Mouse (Mus musculus) myocyte (in vitro differentiated cells): ENCODE data around the gene Lpo.
"Not testable (repeated sequence)": the region's sequence is repeated elsewhere in the genome, so short reads cannot be mapped to it uniquely, and the experiment has no call there.

Source experiments
- CEBPB ChIP-seq: IDR thresholded peaks from 2 replicates; pipeline ENCODE4 v1.6.1; 2011; ENCODE audit warnings: mild to moderate bottlenecking, moderate library complexity; ENCODE audit not compliant: poor library complexity, insufficient read depth, severe bottlenecking
- E2F4 ChIP-seq: IDR thresholded peaks from one replicate; pipeline ENCODE4 v1.6.1; 2011; ENCODE audit warnings: mild to moderate bottlenecking, control low read depth, moderate library complexity; ENCODE audit not compliant: insufficient read depth
- MAX ChIP-seq: IDR thresholded peaks from one replicate; pipeline ENCODE4 v1.6.1; 2011; ENCODE audit warnings: low read depth, mild to moderate bottlenecking, control low read depth
- MYOD1 ChIP-seq, 3 experiments: IDR thresholded peaks; one replicate each; pipeline ENCODE4 v1.6.1; 2011; ENCODE audit warnings: control low read depth in 2 of 3, low read depth in 2 of 3, mild to moderate bottlenecking in 2 of 3, moderate library complexity in 1 of 3; ENCODE audit not compliant: insufficient read length in 2 of 3, control insufficient read depth in 1 of 3
- MYOG ChIP-seq, 3 experiments: IDR thresholded peaks; one replicate each; pipeline ENCODE4 v1.6.1; 2011; ENCODE audit warnings: control low read depth in 2 of 3, low read depth in 2 of 3, mild to moderate bottlenecking in 2 of 3; ENCODE audit not compliant: insufficient read length in 2 of 3, control insufficient read depth in 1 of 3, insufficient read depth in 1 of 3
- POLR2A ChIP-seq: IDR thresholded peaks from one replicate; pipeline ENCODE4 v1.6.1; 2011; ENCODE audit warnings: low read depth, mild to moderate bottlenecking, control low read depth, moderate library complexity; ENCODE audit not compliant: insufficient read length
- POLR2AphosphoS2 ChIP-seq: IDR thresholded peaks from one replicate; pipeline ENCODE4 v1.6.1; 2011; ENCODE audit warnings: low read depth, control low read depth; ENCODE audit not compliant: insufficient read length
- REST ChIP-seq: IDR thresholded peaks from one replicate; pipeline ENCODE4 v1.6.1; 2011; ENCODE audit warnings: mild to moderate bottlenecking, control low read depth, moderate library complexity; ENCODE audit not compliant: insufficient read depth, insufficient read length
- SRF ChIP-seq: IDR thresholded peaks from one replicate; pipeline ENCODE4 v1.6.1; 2011; ENCODE audit warnings: low read depth; ENCODE audit not compliant: control insufficient read depth, insufficient read length
- TCF12 ChIP-seq: IDR thresholded peaks from one replicate; pipeline ENCODE4 v1.6.1; 2011; ENCODE audit warnings: mild to moderate bottlenecking, control low read depth; ENCODE audit not compliant: poor library complexity, insufficient read depth, severe bottlenecking
- TCF3 ChIP-seq: IDR thresholded peaks from one replicate; pipeline ENCODE4 v1.6.1; 2011; ENCODE audit warnings: low read depth, control low read depth; ENCODE audit not compliant: insufficient read length
- USF1 ChIP-seq: IDR thresholded peaks from one replicate; pipeline ENCODE4 v1.6.1; 2011; ENCODE audit warnings: low read depth, mild to moderate bottlenecking, control low read depth, moderate library complexity

- TF ChIP-seq POLR2AphosphoS2; POLR2A; MAX; E2F4; USF1; CEBPB; MYOG (IDR thresholded peaks at IDR 0.05; ENCODE audit: control insufficient read depth in 1 of 3, insufficient read depth in 1 of 3, insufficient read length in 2 of 3, low read depth in 2 of 3); REST; TCF12; MYOD1 (IDR thresholded peaks at IDR 0.05; ENCODE audit: control insufficient read depth in 1 of 3, insufficient read length in 2 of 3, low read depth in 2 of 3); TCF3; SRF: not testable (repeated sequence)
Measured at GRCm38 (mm10) chr11:87866891-87867290, 38.8 kb upstream of the Lpo start.
